Mouse (Mus musculus) ES-Bruce4 (cell line): ENCODE results near the gene Nfkbib. TPM values are rescaled to one million over a fixed set of nuclear protein-coding genes. Genes with fewer than 3 reads are reported as not detected.
A peak's percentile ranks its signal among the peaks of the same experiment; 100 is the strongest.

Source experiments
- H3K27ac ChIP-seq: 2 replicates; pipeline ENCODE4 v1.5.1; 2012; ENCODE audit warnings: low read length, inconsistent platforms; ENCODE audit not compliant: insufficient read depth
- H3K27me3 ChIP-seq: 2 replicates; pipeline ENCODE4 v1.6.1; 2012; ENCODE audit warnings: mild to moderate bottlenecking, low read length, inconsistent platforms; ENCODE audit not compliant: control insufficient read depth, poor library complexity, insufficient read depth, severe bottlenecking
- H3K36me3 ChIP-seq: 2 replicates; pipeline ENCODE4 v1.6.1; 2012; ENCODE audit warnings: inconsistent platforms, mild to moderate bottlenecking, low read length, moderate library complexity; ENCODE audit not compliant: control insufficient read depth, poor library complexity, insufficient read depth, severe bottlenecking
- H3K4me1 ChIP-seq: one replicate; pipeline ENCODE4 v1.8.1; 2011; ENCODE audit warnings: low read length; ENCODE audit not compliant: control insufficient read depth, insufficient read depth
- H3K4me3 ChIP-seq: 2 replicates; pipeline ENCODE4 v1.5.1; 2011; ENCODE audit warnings: low read depth, mild to moderate bottlenecking, low read length
- H3K9ac ChIP-seq: 2 replicates; pipeline ENCODE4 v1.6.1; 2012; ENCODE audit warnings: low read depth, mild to moderate bottlenecking, inconsistent platforms; ENCODE audit not compliant: poor library complexity, severe bottlenecking
- H3K9me3 ChIP-seq: replicated peaks from 2 replicates; pipeline ENCODE4 v1.6.1; 2012; ENCODE audit warnings: mild to moderate bottlenecking, low read length, inconsistent platforms; ENCODE audit not compliant: control insufficient read depth, poor library complexity, insufficient read depth, severe bottlenecking
- CTCF ChIP-seq: IDR thresholded peaks from one replicate; pipeline ENCODE4 v1.8.1; 2011; ENCODE audit warnings: low read depth, low read length
- EP300 ChIP-seq: IDR thresholded peaks from 2 replicates; pipeline ENCODE4 v1.6.1; 2011; ENCODE audit warnings: low read depth, low read length; ENCODE audit not compliant: insufficient read depth
- POLR2A ChIP-seq: IDR thresholded peaks from one replicate; pipeline ENCODE4 v1.8.1; 2011; ENCODE audit warnings: low read length; ENCODE audit not compliant: insufficient read depth
- polyA plus RNA-seq: library from polyadenylated mRNA; stranded (reverse); fragments of >200 nt; gene quantifications from 2 replicates; pipeline ENCODE4 v1.2.4, GENCODE M21; 2011; ENCODE audit warnings: low read depth; ENCODE audit not compliant: missing spikeins, insufficient read depth, insufficient read length

Gene Nfkbib
- polyA plus RNA-seq, 1 experiment = 23.8 TPM

DNA sequence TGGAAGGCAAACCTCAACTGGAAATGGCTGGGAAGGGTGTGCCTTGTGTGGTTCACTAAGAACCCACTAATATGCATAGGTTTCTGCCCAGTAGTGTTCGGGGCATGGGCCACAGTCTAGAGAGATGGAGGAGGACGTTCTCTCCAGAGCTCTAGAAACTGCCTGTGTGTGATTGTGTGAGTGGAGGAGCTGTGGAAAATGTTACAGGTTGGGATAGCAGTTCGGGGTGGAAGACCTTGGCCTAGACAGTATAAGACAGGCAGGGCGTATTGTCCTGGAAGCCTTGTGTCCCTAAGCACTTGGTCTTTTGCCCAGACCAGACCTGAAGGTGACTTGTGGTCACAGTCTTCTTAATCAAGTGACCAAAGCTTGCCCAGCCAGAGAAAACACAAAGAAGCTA, 45.1 kb upstream of the Nfkbib start:
- no peaks in the 10 kb centered on the region for H3K9me3 ChIP-seq
- H3K36me3 ChIP-seq = peaks cover 57% of the 10 kb centered on the region
- peak overlapping the region; percentile 90 for H3K4me3 ChIP-seq
- H3K9ac ChIP-seq = peak overlapping the region; percentile 98
- H3K27ac ChIP-seq = peak overlapping the region; percentile 73
- TF ChIP-seq POLR2A (no peak), EP300 (no peak), CTCF (no peak)
- peaks cover 2% of the 10 kb centered on the region for H3K4me1 ChIP-seq
- H3K27me3 ChIP-seq = no peaks in the 10 kb centered on the region

DNA sequence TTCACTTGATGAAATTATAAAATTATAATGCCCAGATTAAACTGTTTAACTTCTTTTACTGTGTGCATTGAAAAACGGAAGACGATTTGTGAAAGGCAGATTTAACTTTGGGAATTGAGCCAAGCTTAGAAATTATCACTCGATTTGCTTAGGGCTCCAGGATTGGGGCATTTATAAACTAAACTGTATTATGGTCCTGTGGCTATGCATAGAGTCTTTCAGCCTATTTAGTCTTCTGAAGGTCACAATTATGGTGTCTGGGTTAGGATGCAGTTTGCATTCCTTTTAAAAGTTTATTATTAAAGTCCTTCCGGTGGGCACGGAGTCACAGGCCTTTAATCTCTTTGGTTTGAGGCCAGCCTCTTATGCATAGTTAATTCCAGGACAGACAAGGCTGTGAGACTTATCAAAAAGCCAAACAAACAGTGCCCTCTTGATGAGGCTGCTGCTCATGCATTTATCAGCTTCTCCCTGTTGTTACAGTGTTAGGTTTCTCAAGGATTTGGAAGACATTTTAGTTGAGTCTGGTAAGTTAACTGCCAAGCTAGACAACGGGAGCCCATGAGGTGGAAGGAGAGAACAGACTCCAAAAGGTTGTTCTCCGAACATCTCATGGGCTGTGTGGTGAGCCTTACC, 44.4 kb upstream of the Nfkbib start:
- Histone ChIP-seq H3K4me3 (peak overlapping the region; percentile 90), H3K4me1 (peaks cover 2% of the 10 kb centered on the region), H3K9ac (peak overlapping the region; percentile 98), H3K9me3 (no peaks in the 10 kb centered on the region), H3K27ac (peak overlapping the region; percentile 73), H3K36me3 (peaks cover 50% of the 10 kb centered on the region), H3K27me3 (no peaks in the 10 kb centered on the region)
- no peak for TF ChIP-seq EP300
- no peak for TF ChIP-seq POLR2A
- no peak for TF ChIP-seq CTCF

DNA sequence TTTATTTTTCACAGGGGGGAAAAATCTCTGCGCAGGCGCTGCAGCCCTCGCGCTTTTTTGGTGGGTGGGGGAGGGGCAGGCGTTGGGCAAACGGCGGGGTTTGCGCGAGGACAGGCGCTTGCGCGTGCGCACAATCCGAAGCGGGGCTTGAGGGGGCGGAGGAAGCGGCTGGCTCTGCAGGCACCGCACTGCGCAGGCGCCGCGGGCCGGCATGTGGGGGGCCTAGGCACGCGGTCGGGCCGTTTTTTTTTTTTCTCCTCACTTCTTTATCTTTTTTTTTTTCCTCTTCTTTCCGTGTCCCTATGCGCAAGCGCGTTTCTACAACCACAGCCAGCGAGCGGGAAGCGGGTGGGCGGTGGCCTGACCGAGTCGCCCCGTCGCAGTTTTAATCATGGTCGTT, 43.9 kb upstream of the Nfkbib start:
- TF ChIP-seq CTCF (no peak), EP300 (no peak), POLR2A (no peak)
- H3K9me3 ChIP-seq = no peaks in the 10 kb centered on the region
- peak overlapping the region; percentile 90 for H3K4me3 ChIP-seq
- H3K9ac ChIP-seq = peak overlapping the region; percentile 98
- H3K27ac ChIP-seq = peak overlapping the region; percentile 73
- peaks cover 45% of the 10 kb centered on the region for H3K36me3 ChIP-seq
- H3K4me1 ChIP-seq = peaks cover 2% of the 10 kb centered on the region
- no peaks in the 10 kb centered on the region for H3K27me3 ChIP-seq

DNA sequence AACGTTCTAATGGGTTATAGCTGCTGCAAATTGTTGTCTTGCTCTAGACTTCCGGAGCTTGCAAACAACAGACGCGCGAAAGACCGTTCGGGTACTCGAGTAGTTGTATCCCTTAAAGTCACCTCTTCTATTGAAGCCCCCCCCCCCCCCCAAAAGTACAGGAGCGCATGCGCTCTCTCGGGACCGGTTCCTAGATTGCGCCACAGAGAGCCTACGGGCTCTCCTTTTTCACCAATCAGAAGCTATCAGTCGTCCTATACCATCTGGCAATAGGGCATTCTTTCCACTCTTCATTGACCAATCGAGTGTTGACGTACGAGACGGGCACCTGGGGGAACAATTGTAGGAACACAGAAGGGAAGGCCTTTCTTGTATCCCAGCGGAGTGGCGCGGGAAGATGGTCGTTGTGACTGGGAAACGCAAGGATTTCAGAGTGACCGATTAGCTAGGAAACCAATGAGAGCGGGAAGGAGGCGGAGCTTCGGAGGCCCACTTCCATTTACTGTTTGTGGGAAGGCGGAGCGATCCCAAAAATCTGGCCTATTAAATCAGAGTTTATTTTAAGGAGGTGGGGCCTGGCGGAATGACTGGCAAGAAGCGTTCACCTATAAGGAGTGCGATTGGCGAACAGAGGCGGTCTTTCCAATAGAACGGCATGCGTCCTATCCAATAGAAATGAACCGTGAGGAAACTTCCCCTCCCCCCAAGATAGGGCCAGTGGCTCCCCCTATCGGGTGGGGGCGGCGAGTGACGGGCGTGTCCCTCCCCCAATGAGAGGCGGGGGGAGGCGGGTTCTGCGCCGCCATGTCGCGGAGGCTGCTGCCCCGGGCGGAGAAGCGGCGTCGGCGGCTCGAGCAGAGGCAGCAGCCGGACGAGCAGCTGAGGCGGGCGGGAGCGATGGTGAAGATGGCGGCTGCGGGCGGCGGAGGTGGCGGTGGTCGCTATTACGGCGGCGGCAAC, 43.1 kb upstream of the Nfkbib start:
- H3K27me3 ChIP-seq = no peaks in the 10 kb centered on the region
- peak overlapping the region; percentile 96 for H3K27ac ChIP-seq
- peak overlapping the region; percentile 91 for H3K4me3 ChIP-seq
- H3K9ac ChIP-seq = peak overlapping the region; percentile 98
- no peaks in the 10 kb centered on the region for H3K9me3 ChIP-seq
- peak; percentile 6 for TF ChIP-seq CTCF
- no peak for TF ChIP-seq EP300
- peak; percentile 76 for TF ChIP-seq POLR2A
- H3K36me3 ChIP-seq = peaks cover 36% of the 10 kb centered on the region
- H3K4me1 ChIP-seq = peaks cover 4% of the 10 kb centered on the region

DNA sequence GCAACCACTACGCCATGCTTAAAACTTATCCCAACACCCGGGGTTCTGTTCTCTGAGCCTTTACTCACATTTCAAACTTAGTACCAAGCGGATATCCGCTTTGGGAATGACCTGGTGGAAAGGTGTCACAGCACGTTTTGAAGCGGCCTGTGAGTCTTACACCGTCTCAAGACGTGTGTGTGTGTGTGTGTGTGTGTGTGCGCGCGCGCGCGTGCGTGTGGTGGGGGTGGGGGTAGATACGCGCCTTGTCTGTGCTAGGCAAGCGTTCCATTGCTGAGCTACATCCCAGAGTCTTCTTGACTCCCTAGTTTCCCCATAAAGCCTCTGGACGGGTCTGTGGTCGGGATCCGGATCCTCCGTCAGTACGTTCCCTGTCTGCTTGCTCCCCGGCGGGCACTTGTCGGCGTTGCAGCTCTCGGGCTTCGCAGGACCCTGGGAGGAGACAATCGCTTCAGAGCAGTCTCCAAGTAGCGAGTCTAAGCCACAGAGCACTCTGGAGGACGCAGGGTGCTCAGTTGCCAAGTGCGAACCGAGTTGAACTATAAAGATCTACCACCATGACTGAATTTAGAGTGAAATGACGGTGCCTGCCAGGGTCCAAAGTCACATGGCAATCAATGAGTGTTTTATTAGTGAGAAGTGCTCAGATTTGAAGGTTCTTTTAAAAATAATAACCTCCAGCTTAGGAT, 42.2 kb upstream of the Nfkbib start:
- TF ChIP-seq EP300 = no peak
- no peak for TF ChIP-seq CTCF
- TF ChIP-seq POLR2A = no peak
- H3K27me3 ChIP-seq = no peaks in the 10 kb centered on the region
- H3K4me1 ChIP-seq = peaks cover 6% of the 10 kb centered on the region

More for the DNA sequence above, 42.2 kb upstream of the Nfkbib start:
- Histone ChIP-seq H3K36me3 (peaks cover 28% of the 10 kb centered on the region), H3K9ac (peak overlapping the region; percentile 84), H3K4me3 (peak overlapping the region; percentile 91), H3K9me3 (no peaks in the 10 kb centered on the region), H3K27ac (peak overlapping the region; percentile 96)
